Mouse (Mus musculus): ENCODE measurements at regions not wholly inside any gene's neighbourhood (a gene's known extent, or its start where the extent isn't known, plus 50 kb on each side); places are given as distances from the start of the nearest gene placed in this dataset.

DNA sequence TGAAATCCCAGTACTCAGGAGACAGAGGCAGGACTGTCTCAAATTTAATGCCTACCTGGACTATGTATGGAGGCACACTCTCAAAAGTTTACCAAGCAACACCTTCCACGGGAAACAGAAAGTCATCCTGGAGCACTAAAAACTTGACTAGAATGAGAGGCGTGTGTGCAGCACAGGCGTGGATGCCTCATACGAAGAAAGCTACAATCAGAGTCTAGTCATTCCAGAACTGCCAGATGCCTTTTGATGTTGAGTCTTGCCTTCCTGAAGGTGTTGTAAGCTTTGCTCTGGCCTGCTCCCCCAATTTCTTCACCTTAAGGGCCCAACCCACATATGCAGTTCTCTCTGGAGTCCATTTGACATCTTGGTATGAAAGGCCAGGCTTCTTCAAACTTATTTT, 356.0 kb downstream of the Rnf144a start:
- WGBS: 91% methylated on average over 4 of the region's 4 CpGs
- Histone ChIP-seq H3K36me3 (no peaks in the 10 kb centered on the region), H3K27me3 (no peaks in the 10 kb centered on the region), H3K9ac (no peak overlapping the region), H3K4me2 (no peak overlapping the region), H3K4me3 (no peak overlapping the region), H3K27ac (no peak overlapping the region), H3K4me1 (no peaks in the 10 kb centered on the region), H3K9me3 (no peaks in the 10 kb centered on the region)
- no peak for ATAC-seq (ENCODE audit: borderline replicate concordance, extremely low read depth, low FRiP score, low TSS enrichment)

DNA sequence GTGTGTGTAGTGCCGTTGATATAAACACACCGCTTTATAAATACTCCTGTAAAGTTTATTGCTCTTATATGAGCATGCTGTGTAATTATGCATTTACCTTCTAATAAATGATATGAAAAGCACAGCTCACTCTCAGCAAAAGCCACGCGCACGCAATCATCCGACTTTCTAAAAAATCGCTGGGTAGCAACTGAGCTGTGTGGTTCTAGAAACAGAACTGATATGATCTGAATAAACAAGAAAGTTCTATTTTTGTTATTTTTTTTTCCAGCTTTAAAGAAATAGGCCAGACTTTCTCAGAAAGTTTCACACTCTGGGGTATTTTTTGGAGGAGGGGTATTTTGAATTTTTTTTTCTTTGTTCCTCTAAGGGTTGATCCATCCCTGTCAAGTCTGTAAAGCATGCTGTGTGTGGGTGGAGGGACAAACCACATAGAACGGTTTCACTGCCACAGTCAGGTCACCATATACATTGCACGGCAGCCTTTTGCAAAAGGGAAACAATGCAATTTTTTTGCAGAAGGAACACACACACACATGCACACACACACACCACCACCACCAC, 357.5 kb downstream of the Rnf144a start:
- H3K4me3 ChIP-seq: no peak overlapping the region
- no peak for ATAC-seq (ENCODE audit: borderline replicate concordance, extremely low read depth, low FRiP score, low TSS enrichment)
- no peaks in the 10 kb centered on the region for H3K9me3 ChIP-seq
- H3K4me1 ChIP-seq: no peaks in the 10 kb centered on the region
- WGBS: 73% methylated on average over 9 of the region's 9 CpGs
- no peaks in the 10 kb centered on the region for H3K27me3 ChIP-seq
- no peak overlapping the region for H3K9ac ChIP-seq
- no peak overlapping the region for H3K4me2 ChIP-seq
- no peak overlapping the region for H3K27ac ChIP-seq
- no peaks in the 10 kb centered on the region for H3K36me3 ChIP-seq

DNA sequence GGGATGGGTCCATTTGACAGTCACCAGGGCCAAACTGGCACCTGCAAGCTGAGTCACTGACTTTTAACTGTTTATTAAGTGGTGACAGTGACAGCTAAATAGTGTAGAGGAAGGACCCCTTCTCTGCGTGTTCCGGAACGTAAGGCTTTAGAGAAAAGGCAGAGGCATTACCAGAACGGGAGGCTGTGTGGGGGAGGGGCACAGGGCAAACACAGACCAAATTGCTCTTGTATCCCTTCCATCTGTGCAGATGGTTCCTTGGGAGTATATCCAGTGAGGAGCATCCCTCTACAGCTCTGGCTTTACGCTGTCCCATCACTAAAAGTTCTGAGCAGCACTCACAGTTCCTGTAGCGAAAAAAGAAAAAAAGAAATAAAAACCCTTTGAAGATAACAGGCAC, 368.1 kb downstream of the Rnf144a start:
- Histone ChIP-seq H3K9ac (no peak overlapping the region), H3K36me3 (no peaks in the 10 kb centered on the region), H3K4me1 (no peaks in the 10 kb centered on the region), H3K4me3 (no peak overlapping the region), H3K4me2 (no peak overlapping the region), H3K9me3 (no peaks in the 10 kb centered on the region), H3K27ac (no peak overlapping the region), H3K27me3 (no peaks in the 10 kb centered on the region)
- 82% methylated on average over 6 of the region's 6 CpGs for WGBS
- ATAC-seq (ENCODE audit: borderline replicate concordance, extremely low read depth, low FRiP score, low TSS enrichment): no peak

DNA sequence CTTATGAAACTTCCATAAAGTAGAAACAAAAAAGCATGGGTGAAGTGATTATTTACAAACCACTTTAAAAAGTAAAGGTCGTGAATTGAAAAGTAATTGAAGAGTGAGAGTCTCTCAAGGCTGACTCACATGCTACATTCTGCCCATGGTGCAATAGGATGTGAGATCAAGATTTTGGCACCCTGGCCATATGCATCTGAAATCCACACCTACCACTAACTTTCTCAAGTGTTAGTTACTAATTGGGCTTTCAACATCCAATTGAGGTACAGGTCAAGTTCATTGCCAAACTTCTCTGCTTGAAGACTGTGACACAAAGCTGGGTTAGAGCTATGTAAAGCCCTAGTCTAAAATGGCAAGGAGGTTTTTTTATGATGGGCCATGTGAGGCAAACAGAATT, 369.7 kb downstream of the Rnf144a start:
- 59% methylated on average over 1 of the region's 1 CpGs for WGBS
- Histone ChIP-seq H3K4me2 (no peak overlapping the region), H3K27ac (no peak overlapping the region), H3K9ac (no peak overlapping the region), H3K27me3 (no peaks in the 10 kb centered on the region), H3K36me3 (no peaks in the 10 kb centered on the region), H3K4me3 (no peak overlapping the region), H3K9me3 (no peaks in the 10 kb centered on the region), H3K4me1 (no peaks in the 10 kb centered on the region)
- no peak for ATAC-seq (ENCODE audit: borderline replicate concordance, extremely low read depth, low FRiP score, low TSS enrichment)

DNA sequence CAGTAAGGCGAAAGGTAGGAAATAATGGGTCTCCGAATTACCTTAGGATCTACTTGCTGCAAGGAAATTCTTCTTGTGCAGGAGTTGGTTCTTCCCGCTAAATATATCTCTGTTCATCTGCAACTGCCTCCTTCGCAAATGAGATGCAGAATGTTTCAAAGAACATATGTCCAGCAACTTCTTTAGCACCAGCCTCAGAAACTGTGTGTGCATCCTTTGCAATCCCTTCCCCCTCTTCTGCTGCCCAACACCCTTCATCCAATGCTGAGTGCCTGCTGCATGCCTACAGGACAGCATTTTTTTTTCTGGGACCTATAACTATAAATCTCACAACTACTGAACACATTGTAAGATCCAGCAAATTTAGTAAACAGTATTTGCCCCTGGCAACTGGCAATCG, 402.1 kb downstream of the Rnf144a start:
- Histone ChIP-seq H3K4me3 (no peak overlapping the region), H3K27me3 (no peaks in the 10 kb centered on the region), H3K4me2 (no peak overlapping the region), H3K4me1 (no peaks in the 10 kb centered on the region), H3K36me3 (no peaks in the 10 kb centered on the region), H3K9me3 (no peaks in the 10 kb centered on the region), H3K27ac (no peak overlapping the region), H3K9ac (no peak overlapping the region)
- 78% methylated on average over 5 of the region's 5 CpGs for WGBS
- ATAC-seq (ENCODE audit: borderline replicate concordance, extremely low read depth, low FRiP score, low TSS enrichment): no peak

DNA sequence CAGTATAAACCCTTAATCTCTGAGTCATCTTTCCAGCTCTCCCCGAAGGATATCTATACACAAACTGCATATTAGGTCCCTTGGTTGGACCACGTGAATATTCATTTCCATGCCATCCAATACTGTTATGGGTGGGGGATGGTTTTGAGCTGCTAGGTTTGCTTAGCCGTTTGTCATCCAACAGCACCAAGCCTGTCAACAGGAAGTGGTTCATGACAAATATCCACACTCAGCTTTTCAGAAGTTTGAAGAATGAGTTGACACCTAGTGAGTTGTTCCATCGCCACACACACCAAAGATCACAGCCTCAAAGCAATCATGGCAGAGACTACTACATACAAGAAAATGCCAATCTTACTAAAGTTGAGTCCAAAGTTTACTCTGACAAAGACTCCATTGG, 421.0 kb downstream of the Rnf144a start:
- Histone ChIP-seq H3K27ac (no peak overlapping the region), H3K36me3 (no peaks in the 10 kb centered on the region), H3K9ac (no peak overlapping the region), H3K9me3 (no peaks in the 10 kb centered on the region), H3K4me1 (no peaks in the 10 kb centered on the region), H3K4me3 (no peak overlapping the region), H3K4me2 (no peak overlapping the region), H3K27me3 (no peaks in the 10 kb centered on the region)
- ATAC-seq (ENCODE audit: borderline replicate concordance, extremely low read depth, low FRiP score, low TSS enrichment): no peak
- 71% methylated on average over 4 of the region's 4 CpGs for WGBS

DNA sequence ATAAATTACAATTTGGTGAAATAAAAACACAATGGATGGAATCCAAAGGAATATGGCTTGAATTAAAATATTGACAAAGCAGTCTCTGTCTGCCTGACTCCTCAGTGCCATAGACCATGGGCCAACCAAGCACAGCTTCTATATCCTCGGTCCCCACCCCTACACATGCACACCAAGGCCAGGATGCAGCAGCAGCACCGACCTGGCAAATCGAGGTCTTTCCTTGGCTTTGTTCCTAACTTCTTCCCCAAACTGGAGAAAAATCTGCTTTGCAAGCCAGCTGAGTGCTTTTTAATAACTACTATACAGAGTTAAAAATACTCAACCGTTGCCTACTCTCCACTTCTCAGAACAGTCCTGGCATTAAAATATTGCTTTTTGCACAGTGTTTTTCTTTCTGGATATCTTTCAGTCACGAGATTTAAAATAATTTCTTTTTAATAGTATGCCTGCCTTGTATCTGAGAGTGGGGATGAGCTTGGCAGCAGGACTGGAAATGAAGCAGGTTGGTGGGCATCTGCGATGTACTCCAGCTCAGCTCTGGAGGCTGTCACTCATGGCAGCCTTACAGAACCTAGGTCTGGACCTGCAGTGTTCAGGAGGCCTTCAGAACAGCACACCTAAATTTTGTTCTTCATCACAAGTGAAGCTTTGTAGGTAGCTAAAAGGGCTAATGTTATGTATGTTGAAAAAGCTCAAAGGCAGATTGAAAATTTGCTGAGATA, 423.1 kb downstream of the Rnf144a start:
- Histone ChIP-seq H3K27me3 (no peaks in the 10 kb centered on the region), H3K36me3 (no peaks in the 10 kb centered on the region), H3K4me1 (no peaks in the 10 kb centered on the region), H3K4me3 (no peak overlapping the region), H3K9me3 (no peaks in the 10 kb centered on the region), H3K27ac (no peak overlapping the region), H3K4me2 (no peak overlapping the region), H3K9ac (no peak overlapping the region)
- 60% methylated on average over 6 of the region's 6 CpGs for WGBS
- no peak for ATAC-seq (ENCODE audit: borderline replicate concordance, extremely low read depth, low FRiP score, low TSS enrichment)

DNA sequence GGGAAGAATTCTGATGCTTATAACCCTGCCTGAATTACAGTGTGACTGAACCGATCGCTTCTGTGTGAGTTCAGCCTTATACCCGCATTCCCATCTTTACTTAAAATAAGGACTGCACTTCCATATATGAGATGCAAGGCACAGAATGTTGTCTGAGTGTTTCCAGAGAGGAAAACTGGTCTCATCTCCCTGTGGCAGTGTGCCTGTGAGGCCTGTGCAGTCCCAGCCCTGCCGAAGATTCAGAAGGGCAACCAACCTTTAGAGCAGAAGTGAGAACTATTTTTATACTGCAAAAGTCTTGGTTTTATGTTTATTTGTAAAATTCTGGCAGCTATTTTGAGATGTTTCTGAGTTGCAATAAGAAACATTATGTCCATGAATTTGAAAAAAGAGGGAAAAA, 432.5 kb downstream of the Rnf144a start:
- Histone ChIP-seq H3K4me3 (no peak overlapping the region), H3K36me3 (no peaks in the 10 kb centered on the region), H3K27ac (no peak overlapping the region), H3K4me2 (no peak overlapping the region), H3K9me3 (no peaks in the 10 kb centered on the region), H3K9ac (no peak overlapping the region), H3K27me3 (no peaks in the 10 kb centered on the region), H3K4me1 (no peaks in the 10 kb centered on the region)
- ATAC-seq (ENCODE audit: borderline replicate concordance, extremely low read depth, low FRiP score, low TSS enrichment): no peak
- 92% methylated on average over 4 of the region's 4 CpGs for WGBS

DNA sequence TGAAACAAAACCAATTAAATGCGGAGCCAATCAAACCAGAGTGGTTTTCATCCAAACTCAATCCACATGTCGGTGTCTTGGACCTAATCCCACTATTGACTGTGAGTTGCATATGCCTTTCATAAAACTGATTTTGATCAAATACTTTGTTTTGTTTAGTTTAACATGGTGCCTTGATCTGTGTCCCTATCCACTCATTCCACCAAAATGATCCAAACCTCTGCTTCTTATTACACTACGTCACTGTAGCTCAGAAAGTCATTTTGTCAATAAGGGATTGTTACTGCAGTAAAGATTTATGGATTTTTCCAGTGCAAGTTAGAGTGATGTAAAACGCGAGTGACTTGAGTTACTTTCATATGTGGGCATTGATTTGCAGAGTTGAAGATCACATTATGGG, 436.7 kb downstream of the Rnf144a start:
- Histone ChIP-seq H3K4me3 (no peak overlapping the region), H3K9me3 (no peaks in the 10 kb centered on the region), H3K4me1 (no peaks in the 10 kb centered on the region), H3K4me2 (no peak overlapping the region), H3K36me3 (no peaks in the 10 kb centered on the region), H3K9ac (no peak overlapping the region), H3K27me3 (no peaks in the 10 kb centered on the region), H3K27ac (no peak overlapping the region)
- ATAC-seq (ENCODE audit: borderline replicate concordance, extremely low read depth, low FRiP score, low TSS enrichment): no peak
- 91% methylated on average over 5 of the region's 5 CpGs for WGBS

DNA sequence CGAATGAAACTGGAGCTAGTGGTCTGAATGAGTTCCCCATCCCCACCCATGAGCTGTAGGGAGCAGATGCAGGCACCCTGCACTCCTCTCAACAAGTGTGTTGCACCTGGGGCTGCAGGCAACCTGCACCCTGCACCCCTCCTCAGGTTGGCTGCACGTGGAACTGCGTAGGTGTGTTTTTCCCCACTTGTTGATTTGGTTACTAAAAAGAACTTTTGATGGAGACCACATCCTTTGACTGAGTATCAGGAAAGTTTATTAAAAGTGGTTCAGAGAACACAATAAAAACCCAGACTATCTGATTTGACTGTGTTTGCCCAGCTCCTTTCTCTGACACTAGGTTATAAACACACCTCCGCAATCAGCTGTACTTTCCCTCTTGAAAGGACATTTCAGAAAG, 456.5 kb downstream of the Rnf144a start:
- no peaks in the 10 kb centered on the region for H3K4me1 ChIP-seq
- no peak for ATAC-seq (ENCODE audit: borderline replicate concordance, extremely low read depth, low FRiP score, low TSS enrichment)
- no peak overlapping the region for H3K27ac ChIP-seq
- H3K9me3 ChIP-seq: no peaks in the 10 kb centered on the region
- H3K4me3 ChIP-seq: no peak overlapping the region
- H3K27me3 ChIP-seq: no peaks in the 10 kb centered on the region
- no peaks in the 10 kb centered on the region for H3K36me3 ChIP-seq
- 73% methylated on average over 4 of the region's 4 CpGs for WGBS
- no peak overlapping the region for H3K9ac ChIP-seq
- no peak overlapping the region for H3K4me2 ChIP-seq

DNA sequence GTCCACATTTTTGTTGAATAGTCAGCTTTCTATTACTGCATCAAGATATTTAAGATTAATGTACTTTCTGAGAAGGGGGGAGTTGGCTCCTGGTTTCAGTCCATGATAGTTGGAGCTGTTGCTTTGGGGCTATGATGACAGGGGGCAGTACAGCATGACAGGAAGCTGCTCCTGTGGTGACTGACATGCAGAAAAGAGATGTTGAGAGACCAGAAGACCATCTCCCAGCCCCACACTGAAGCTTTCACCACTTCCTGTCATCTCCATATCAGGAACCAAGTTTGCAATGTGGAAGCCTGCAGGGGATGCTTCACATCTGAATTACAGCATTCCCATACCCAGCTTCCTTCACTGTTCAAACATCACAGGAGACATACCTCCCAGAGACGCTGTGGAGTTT, 457.5 kb downstream of the Rnf144a start:
- 69% methylated on average over 1 of the region's 1 CpGs for WGBS
- H3K4me2 ChIP-seq: no peak overlapping the region
- no peak overlapping the region for H3K27ac ChIP-seq
- no peaks in the 10 kb centered on the region for H3K27me3 ChIP-seq
- no peak overlapping the region for H3K9ac ChIP-seq
- H3K4me1 ChIP-seq: no peaks in the 10 kb centered on the region
- no peak overlapping the region for H3K4me3 ChIP-seq
- no peaks in the 10 kb centered on the region for H3K9me3 ChIP-seq
- no peaks in the 10 kb centered on the region for H3K36me3 ChIP-seq
- no peak for ATAC-seq (ENCODE audit: borderline replicate concordance, extremely low read depth, low FRiP score, low TSS enrichment)

DNA sequence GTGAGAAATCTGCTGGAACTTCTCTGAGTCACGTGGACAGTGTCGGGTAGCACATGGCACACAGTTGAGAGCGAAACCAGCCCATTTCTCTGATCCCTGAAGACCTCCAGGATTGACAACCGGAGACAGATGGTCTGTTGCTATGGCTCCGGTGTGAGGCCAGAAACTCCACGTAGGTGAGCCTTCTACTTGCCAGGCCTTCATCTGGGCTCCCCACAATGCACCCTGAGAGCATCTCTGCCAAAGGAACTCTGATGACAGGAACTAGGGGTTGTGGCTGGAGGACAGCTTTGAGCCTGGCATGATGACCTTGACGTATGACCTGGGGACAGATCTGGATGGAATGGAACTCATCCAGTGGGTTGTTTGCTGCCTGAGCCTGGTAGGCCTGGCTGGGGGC, 467.9 kb downstream of the Rnf144a start:
- H3K9ac ChIP-seq: no peak overlapping the region
- H3K27me3 ChIP-seq: no peaks in the 10 kb centered on the region
- H3K27ac ChIP-seq: no peak overlapping the region
- no peaks in the 10 kb centered on the region for H3K9me3 ChIP-seq
- no peak for ATAC-seq (ENCODE audit: borderline replicate concordance, extremely low read depth, low FRiP score, low TSS enrichment)
- H3K4me3 ChIP-seq: no peak overlapping the region
- H3K4me1 ChIP-seq: no peaks in the 10 kb centered on the region
- no peaks in the 10 kb centered on the region for H3K36me3 ChIP-seq
- 79% methylated on average over 7 of the region's 7 CpGs for WGBS
- no peak overlapping the region for H3K4me2 ChIP-seq

DNA sequence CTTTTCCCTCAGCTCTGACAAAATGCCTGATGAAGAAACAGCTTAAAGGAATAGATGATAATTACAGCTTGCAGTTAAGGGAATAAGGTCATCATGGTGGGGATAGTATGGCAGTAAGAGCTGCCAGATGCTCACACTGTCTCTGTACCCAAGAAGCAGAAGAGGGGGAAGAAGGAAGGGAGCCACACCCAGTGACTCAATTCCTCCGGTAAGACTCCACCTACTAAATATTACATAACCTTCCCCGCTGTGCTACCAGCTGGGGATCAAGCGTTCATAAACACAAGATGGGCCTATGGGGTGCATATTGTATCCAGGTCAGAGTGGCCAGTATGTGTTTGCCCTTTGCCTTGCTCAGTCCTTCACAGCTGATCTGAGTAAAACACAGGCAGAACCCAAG, 468.9 kb downstream of the Rnf144a start:
- no peaks in the 10 kb centered on the region for H3K27me3 ChIP-seq
- 73% methylated on average over 3 of the region's 3 CpGs for WGBS
- H3K36me3 ChIP-seq: no peaks in the 10 kb centered on the region
- no peaks in the 10 kb centered on the region for H3K9me3 ChIP-seq
- H3K4me2 ChIP-seq: no peak overlapping the region
- no peaks in the 10 kb centered on the region for H3K4me1 ChIP-seq
- no peak overlapping the region for H3K4me3 ChIP-seq
- no peak for ATAC-seq (ENCODE audit: borderline replicate concordance, extremely low read depth, low FRiP score, low TSS enrichment)
- H3K9ac ChIP-seq: no peak overlapping the region
- H3K27ac ChIP-seq: no peak overlapping the region
